Mouse (Mus musculus): ENCODE measurements at regions not wholly inside any gene's neighbourhood (a gene's known extent, or its start where the extent isn't known, plus 50 kb on each side); places are given as distances from the start of the nearest gene placed in this dataset.
"Not testable (repeated sequence)": the region's sequence is repeated elsewhere in the genome, so short reads cannot be mapped to it uniquely, and the experiment has no call there.

DNA sequence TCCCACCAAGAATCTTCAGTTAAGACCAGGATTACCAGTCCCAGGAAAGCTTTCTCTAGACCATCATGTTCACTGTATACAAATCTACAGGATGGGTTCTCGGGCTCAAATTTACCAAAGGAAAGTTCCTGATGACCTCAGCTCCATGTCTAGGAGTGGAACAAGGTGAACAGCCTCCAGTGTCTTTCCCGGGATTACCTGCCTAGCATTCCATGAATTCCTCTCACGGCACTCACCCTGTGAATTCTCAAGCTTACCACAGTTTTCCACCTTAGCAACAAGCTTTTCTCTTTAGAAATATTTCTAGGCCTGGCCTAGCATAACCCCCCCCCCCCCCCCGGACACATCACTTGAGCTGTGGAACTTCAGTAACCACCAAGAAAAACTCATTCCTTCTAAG, 1158.9 kb downstream of the A830018L16Rik start:
- H3K4me3 ChIP-seq (ENCODE audit: control insufficient read depth, low read depth, low read length) = no peak overlapping the region
- no peak overlapping the region for H3K27ac ChIP-seq (ENCODE audit: control insufficient read depth, insufficient read depth, low read depth, low read length)
- H3K4me1 ChIP-seq (ENCODE audit: control insufficient read depth, insufficient read depth, low read length) = no peaks in the 10 kb centered on the region
- no peak for TF ChIP-seq CTCF (IDR thresholded peaks at IDR 0.05; ENCODE audit: control insufficient read depth, insufficient read depth, insufficient replicate concordance, low read depth, low read length)
- TF ChIP-seq POLR2A (IDR thresholded peaks at IDR 0.05; ENCODE audit: control insufficient read depth, low read depth, low read length) = no peak
- H3K27me3 ChIP-seq (ENCODE audit: control insufficient read depth, insufficient read depth, low read length) = no peaks in the 10 kb centered on the region
- no peaks in the 10 kb centered on the region for H3K36me3 ChIP-seq (ENCODE audit: control insufficient read depth, insufficient read depth, low read length)

- no peak overlapping the region for H3K27ac ChIP-seq (ENCODE audit: control insufficient read depth, insufficient read depth, low read depth, low read length)
- no peaks in the 10 kb centered on the region for H3K4me1 ChIP-seq (ENCODE audit: control insufficient read depth, insufficient read depth, low read length)
- TF ChIP-seq CTCF (IDR thresholded peaks at IDR 0.05; ENCODE audit: control insufficient read depth, insufficient read depth, insufficient replicate concordance, low read depth, low read length) = no peak
- no peaks in the 10 kb centered on the region for H3K36me3 ChIP-seq (ENCODE audit: control insufficient read depth, insufficient read depth, low read length)
- no peak overlapping the region for H3K4me3 ChIP-seq (ENCODE audit: control insufficient read depth, low read depth, low read length)
- H3K27me3 ChIP-seq (ENCODE audit: control insufficient read depth, insufficient read depth, low read length) = no peaks in the 10 kb centered on the region
Observed at GRCm38 (mm10) chr1:12574274-12574673, 1160.4 kb downstream of the A830018L16Rik start.

DNA sequence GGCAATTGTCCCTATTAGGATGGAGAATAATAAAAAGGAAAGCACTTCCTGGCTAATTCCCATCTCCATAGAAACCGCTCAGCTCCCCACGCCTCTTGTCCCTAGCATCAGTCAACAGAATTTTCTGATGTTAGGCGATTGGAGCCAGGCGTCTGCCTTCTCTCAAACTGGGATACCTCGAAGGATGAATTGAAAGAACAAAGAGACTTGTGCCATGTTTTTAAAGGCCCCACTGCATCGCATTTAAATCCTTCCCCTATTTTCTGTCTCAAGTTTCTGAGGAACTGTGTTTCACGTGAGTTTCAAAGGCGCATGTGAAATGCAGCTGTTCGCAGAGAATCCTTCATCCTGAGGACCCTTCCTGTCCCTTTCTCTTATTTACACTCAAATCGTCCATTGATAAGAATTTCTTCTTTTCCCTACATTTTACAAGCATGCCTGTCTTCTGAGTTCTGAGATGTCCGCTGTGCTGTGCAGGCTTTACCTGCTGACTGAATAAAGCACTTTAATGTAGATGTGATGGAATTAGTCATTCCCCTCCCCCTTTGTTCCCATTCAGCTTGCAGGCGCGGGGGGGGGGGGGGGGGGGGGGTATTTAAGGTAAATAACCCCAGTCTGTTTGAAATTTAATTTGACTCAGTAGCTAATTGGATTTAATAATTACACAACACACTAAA, 1163.3 kb downstream of the A830018L16Rik start:
- no peak for TF ChIP-seq CTCF (IDR thresholded peaks at IDR 0.05; ENCODE audit: control insufficient read depth, insufficient read depth, insufficient replicate concordance, low read depth, low read length)
- TF ChIP-seq POLR2A (IDR thresholded peaks at IDR 0.05; ENCODE audit: control insufficient read depth, low read depth, low read length) = no peak
- 0 out of 2 replicates have a peak, but pooled peaks cover 2% of the 10 kb centered on the region for H3K4me1 ChIP-seq (ENCODE audit: control insufficient read depth, insufficient read depth, low read length)
- H3K27ac ChIP-seq (ENCODE audit: control insufficient read depth, insufficient read depth, low read depth, low read length) = no peak overlapping the region
- H3K27me3 ChIP-seq (ENCODE audit: control insufficient read depth, insufficient read depth, low read length) = no peaks in the 10 kb centered on the region
- H3K36me3 ChIP-seq (ENCODE audit: control insufficient read depth, insufficient read depth, low read length) = no peaks in the 10 kb centered on the region
- peak overlapping the region; percentile 40 for H3K4me3 ChIP-seq (ENCODE audit: control insufficient read depth, low read depth, low read length)

DNA sequence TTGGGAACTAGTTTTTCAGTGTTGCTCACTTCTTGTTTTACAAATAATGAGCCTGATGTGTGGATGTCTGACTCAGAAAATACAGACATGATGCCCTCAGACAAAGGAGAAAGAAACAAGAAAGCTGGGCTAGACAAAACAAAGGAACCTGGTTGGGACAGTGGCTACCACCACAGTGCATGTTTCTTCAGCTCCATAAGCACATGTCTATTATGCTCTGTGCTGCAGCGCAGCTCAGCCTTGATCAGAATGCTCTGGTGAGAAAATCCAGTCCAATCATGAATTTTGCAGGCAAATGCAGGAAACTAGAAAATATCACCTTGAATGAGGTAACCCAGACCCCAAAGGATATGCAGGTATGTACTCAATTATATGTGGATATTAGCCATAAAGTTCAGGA, 1164.1 kb downstream of the A830018L16Rik start:
- peak overlapping the region; percentile 58 for H3K4me3 ChIP-seq (ENCODE audit: control insufficient read depth, low read depth, low read length)
- TF ChIP-seq POLR2A (IDR thresholded peaks at IDR 0.05; ENCODE audit: control insufficient read depth, low read depth, low read length) = no peak
- no peak for TF ChIP-seq CTCF (IDR thresholded peaks at IDR 0.05; ENCODE audit: control insufficient read depth, insufficient read depth, insufficient replicate concordance, low read depth, low read length)
- H3K27ac ChIP-seq (ENCODE audit: control insufficient read depth, insufficient read depth, low read depth, low read length) = no peak overlapping the region
- 0 out of 2 replicates have a peak, but pooled peaks cover 2% of the 10 kb centered on the region for H3K4me1 ChIP-seq (ENCODE audit: control insufficient read depth, insufficient read depth, low read length)
- H3K27me3 ChIP-seq (ENCODE audit: control insufficient read depth, insufficient read depth, low read length) = no peaks in the 10 kb centered on the region
- H3K36me3 ChIP-seq (ENCODE audit: control insufficient read depth, insufficient read depth, low read length) = no peaks in the 10 kb centered on the region

DNA sequence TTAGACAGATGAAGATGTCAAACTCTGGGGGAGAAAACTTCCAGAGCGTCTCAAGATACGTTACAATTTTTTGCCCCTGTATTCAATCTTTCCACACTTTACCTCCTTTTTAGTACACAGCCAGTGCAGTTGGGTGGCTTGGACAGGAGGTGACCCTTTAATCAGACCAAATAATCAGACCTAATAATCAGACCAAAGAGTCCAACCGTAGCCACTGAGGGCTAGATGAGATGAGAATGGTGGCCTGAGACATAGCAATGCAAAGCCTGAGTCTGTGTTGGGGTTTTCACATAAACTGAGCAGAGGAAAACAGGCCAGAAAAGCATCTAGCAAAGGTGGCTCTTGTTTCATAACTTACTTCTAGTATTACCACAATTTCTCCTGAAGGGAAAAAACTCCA, 1169.1 kb downstream of the A830018L16Rik start:
- TF ChIP-seq CTCF (IDR thresholded peaks at IDR 0.05; ENCODE audit: control insufficient read depth, insufficient read depth, insufficient replicate concordance, low read depth, low read length) (no peak), POLR2A (IDR thresholded peaks at IDR 0.05; ENCODE audit: control insufficient read depth, low read depth, low read length) (no peak)

GRCm38 (mm10) chr1:12586981-12587380, 1173.1 kb downstream of the A830018L16Rik start:
- H3K27ac ChIP-seq (ENCODE audit: control insufficient read depth, insufficient read depth, low read depth, low read length); H3K4me1 ChIP-seq (ENCODE audit: control insufficient read depth, insufficient read depth, low read length); H3K27me3 ChIP-seq (ENCODE audit: control insufficient read depth, insufficient read depth, low read length); H3K36me3 ChIP-seq (ENCODE audit: control insufficient read depth, insufficient read depth, low read length); H3K4me3 ChIP-seq (ENCODE audit: control insufficient read depth, low read depth, low read length): not testable (repeated sequence)

More for the DNA sequence above, 1169.1 kb downstream of the A830018L16Rik start:
- Histone ChIP-seq H3K36me3 (ENCODE audit: control insufficient read depth, insufficient read depth, low read length) (no peaks in the 10 kb centered on the region), H3K27ac (ENCODE audit: control insufficient read depth, insufficient read depth, low read depth, low read length) (no peak overlapping the region), H3K4me3 (ENCODE audit: control insufficient read depth, low read depth, low read length) (no peak overlapping the region), H3K4me1 (ENCODE audit: control insufficient read depth, insufficient read depth, low read length) (0 out of 2 replicates have a peak, but pooled peaks cover 2% of the 10 kb centered on the region), H3K27me3 (ENCODE audit: control insufficient read depth, insufficient read depth, low read length) (no peaks in the 10 kb centered on the region)

- H3K27me3 ChIP-seq (ENCODE audit: control insufficient read depth, insufficient read depth, low read length) = no peaks in the 10 kb centered on the region
- H3K4me1 ChIP-seq (ENCODE audit: control insufficient read depth, insufficient read depth, low read length) = no peaks in the 10 kb centered on the region
- H3K36me3 ChIP-seq (ENCODE audit: control insufficient read depth, insufficient read depth, low read length) = no peaks in the 10 kb centered on the region
- H3K4me3 ChIP-seq (ENCODE audit: control insufficient read depth, low read depth, low read length) = no peak overlapping the region
- TF ChIP-seq CTCF (IDR thresholded peaks at IDR 0.05; ENCODE audit: control insufficient read depth, insufficient read depth, insufficient replicate concordance, low read depth, low read length) (no peak), POLR2A (IDR thresholded peaks at IDR 0.05; ENCODE audit: control insufficient read depth, low read depth, low read length) (no peak)
- H3K27ac ChIP-seq (ENCODE audit: control insufficient read depth, insufficient read depth, low read depth, low read length) = no peak overlapping the region
Observed at GRCm38 (mm10) chr1:12612102-12612501, 1198.2 kb downstream of the A830018L16Rik start.

DNA sequence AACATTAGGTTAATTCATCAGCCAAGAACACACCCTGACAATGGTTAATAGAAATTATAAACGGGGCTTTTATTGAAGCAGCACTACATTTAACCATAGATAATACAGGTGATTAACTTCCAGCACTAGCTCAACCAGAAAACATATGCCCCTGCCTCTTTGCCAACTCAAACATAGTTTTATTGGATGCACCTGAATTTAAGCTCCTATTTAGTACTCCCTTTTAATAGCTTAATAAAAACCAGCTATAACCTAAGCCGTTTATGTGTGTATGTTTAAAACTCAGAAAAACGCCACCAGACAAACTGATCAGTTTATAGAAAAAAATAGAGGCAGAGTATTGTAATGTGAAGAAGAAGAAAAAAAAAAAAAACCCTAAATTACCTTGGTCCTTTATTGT, 1201.4 kb downstream of the A830018L16Rik start:
- no peak overlapping the region for H3K4me3 ChIP-seq (ENCODE audit: control insufficient read depth, low read depth, low read length)
- TF ChIP-seq CTCF (IDR thresholded peaks at IDR 0.05; ENCODE audit: control insufficient read depth, insufficient read depth, insufficient replicate concordance, low read depth, low read length) = no peak
- TF ChIP-seq POLR2A (IDR thresholded peaks at IDR 0.05; ENCODE audit: control insufficient read depth, low read depth, low read length) = no peak
- H3K27me3 ChIP-seq (ENCODE audit: control insufficient read depth, insufficient read depth, low read length) = no peaks in the 10 kb centered on the region
- H3K36me3 ChIP-seq (ENCODE audit: control insufficient read depth, insufficient read depth, low read length) = no peaks in the 10 kb centered on the region
- no peaks in the 10 kb centered on the region for H3K4me1 ChIP-seq (ENCODE audit: control insufficient read depth, insufficient read depth, low read length)
- H3K27ac ChIP-seq (ENCODE audit: control insufficient read depth, insufficient read depth, low read depth, low read length) = no peak overlapping the region
